Mouse (Mus musculus) c-Kit-negative CD71-positive TER-119-positive erythroid progenitor cells, embryonic 14.5 days (primary cell): ENCODE results near the gene Dlg1.
"Not testable (repeated sequence)": the region's sequence is repeated elsewhere in the genome, so short reads cannot be mapped to it uniquely, and the experiment has no call there.

Experiments
- DNase-seq: peaks from one replicate; pipeline ENCODE4 v3.0.0-alpha.2; 2013; ENCODE audit warnings: low read depth, low spot score

Gene Dlg1

DNA sequence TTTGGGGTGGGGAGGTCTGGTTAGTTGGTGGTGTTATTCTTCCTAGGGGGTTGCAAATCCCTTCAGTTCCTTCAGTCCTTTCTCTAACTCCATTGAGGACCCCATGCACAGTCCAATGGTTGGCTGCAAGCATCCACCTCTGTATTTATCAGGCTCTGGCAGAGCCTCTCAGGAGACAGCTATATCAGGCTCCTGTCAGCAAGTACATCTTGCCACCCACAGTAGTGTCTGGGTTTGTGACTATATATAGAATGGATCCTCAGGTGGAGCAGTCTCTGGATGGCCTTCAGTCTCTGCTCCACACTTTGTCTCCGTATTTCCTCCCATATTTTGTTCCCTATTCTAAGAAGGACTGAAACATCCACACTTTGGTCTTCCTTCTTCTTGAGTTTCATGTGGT is 67.7 kb downstream of the Dlg1 start:
- DNase-seq: not testable (repeated sequence)

DNA sequence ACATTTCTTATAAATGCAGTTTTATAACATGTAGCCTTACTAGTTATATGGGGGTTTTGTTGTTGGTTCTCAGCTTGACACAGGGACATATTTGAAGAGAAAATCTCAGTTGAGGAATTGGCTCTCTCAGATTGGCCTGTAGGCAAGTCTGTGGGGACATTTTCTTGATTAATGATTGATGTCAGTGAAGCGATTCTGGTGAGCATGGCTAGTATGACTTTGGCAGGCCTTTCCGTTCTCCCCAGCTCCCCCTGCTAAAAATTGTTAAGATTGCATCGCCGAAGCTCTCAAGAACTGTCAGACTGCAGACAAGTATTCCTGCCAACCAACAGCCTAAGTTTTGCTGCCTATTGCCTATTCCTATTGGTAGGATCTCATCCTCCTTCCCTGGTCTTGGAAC is 73.8 kb downstream of the Dlg1 start:
- DNase-seq: no peak

DNA sequence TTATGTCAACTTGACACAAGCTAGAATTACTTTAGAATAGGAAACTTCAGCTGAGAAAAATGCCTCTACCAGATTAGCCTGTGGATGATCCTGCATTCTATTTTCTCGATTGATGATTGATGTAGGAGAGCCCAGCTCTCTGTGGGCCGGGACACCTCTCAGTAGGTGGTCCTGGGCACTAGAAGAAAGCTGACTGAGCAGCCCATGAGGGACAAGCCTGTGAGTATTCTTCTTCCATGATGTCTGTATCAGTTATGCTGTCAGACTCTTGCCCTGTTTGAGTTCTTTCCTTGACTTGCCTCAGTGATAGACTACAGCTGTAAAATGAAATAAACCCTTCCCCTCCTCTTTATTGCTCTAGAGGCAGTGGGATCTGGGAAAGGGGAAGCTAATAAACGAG is 74.5 kb downstream of the Dlg1 start:
- DNase-seq: no peak

DNA sequence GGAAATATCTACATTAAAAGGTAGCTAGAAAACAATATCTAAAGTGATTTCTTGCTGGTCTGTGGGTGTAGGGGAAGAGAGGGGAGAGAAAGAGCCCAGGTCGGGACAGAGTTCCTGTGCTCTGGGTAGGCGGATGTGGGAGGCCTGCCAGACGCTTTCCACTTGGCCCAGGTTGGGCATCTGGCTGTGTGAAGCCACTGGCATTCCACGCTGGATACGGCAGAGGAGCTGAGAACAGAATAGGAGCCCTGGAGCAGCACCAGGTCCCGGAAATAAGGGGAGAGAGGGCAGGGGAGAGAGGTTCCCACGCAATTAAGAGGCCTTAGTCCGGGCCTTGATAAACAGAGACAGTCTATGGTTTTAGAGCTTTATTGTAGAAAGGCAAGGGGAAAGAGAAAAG is 77.0 kb downstream of the Dlg1 start:
- DNase-seq: no peak

DNA sequence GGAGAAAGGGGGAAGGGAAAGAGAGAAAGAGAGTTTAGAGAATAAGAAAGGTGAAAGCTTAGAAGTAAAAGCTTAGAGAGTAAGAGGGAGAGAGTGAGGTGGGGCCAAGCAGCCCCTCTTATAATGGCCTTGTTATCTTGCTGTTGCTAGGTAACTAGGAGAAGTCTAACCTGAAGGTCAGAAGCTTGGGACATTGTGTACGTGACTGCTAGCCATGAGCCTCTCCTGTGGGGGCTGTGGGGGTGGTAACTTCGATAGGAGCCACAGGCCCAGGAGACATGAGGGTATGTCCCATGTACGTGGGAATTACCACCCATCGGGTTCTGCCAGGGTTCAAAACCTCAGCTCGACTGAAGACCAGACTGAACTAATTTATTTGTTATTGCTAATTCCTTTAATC is 77.5 kb downstream of the Dlg1 start:
- no peak for DNase-seq

DNA sequence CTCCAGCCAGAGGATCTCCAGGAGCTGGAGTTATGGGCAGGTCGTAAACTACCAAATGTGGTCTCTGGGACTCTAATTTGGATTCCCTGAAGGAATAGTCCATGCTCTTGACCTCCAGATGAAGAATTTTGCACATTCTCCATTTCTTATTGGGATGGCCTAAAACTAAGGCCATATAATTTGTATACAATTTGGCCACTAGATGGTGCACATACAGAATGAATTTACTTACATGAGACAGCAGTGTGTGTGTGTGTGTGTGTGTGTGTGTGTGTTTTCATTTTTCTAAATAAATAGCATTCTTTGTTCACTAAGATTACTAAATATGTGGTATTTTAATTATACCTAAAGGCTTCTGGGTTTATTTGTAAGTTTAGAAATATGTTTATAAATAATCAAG is 87.3 kb downstream of the Dlg1 start:
- DNase-seq: peak; percentile 6

DNA sequence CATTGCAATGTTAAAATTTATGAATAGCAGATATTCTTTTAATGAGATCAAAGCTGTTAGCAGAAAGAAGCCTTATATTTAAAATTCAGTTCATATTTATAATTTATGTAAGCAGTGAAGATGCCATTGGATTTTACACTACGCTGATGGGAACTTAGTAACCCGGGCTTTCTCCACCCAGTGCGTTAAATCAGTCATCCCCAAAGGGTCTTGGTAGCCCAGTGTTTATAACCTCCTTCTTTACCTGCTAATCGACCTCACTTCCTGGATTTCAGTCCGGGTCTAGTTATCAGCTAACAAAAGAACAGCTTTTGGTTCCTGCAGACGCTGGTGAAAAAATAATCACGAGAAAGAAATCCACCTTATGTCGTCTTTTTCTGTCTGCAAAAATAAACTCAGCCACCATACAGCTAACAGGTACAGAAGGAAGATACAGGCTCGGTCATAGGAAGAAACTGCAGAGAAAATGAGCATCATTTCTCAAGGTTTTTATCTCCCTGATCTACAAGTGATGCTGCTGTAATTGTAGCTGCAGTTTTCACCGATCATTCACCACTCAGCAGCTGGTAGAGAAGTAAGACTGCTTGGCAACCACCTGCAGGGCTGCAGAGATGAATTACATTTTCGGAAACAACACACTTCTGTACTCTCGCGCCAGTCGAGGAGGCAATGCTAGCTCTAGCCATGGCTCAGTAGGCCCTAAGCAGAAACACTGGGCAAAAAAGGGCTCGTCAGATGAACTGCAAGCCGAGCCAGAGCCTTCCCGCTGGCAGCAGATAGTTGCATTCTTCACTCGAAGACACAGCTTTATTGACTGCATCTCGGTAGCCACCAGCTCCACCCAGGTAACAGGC is 91.2 kb downstream of the Dlg1 start:
- no peak for DNase-seq

DNA sequence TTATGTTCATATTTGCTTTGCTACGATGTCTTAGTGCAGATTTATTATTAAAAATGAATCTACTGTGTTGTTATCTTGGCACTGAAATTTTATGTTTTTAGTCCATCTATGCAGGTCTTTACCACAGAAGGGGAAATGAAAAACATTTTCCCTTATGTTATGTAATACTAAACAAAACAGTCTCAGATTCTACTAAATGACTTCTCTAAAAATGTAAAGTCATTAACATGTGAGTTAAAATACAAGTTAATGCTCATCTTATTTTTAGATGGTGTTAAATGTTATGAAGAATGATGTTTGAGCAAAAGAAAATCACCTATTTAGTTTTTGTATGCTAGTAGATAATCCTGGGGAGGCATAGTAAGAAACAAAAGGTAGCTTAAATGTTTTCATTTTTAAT is 91.8 kb downstream of the Dlg1 start:
- no peak for DNase-seq

DNA sequence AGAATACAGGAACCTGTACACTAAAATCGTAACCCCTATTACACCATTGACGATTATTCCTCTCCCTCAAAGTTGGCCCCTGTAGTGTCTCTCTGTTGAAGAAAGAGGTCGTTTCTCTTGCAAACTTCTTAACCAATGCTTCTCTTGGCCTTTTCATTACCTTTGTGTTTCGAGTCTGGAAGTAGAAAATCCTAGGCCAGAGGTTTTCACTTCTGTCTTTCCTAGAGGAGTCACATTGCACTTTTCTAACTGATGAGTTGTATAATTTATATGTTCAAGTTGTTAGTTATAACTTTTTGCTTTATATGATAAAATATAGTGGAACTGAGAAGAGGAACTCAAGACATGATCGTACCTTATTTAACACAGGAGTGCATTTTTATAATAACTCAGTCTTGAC is 93.2 kb downstream of the Dlg1 start:
- DNase-seq: no peak

DNA sequence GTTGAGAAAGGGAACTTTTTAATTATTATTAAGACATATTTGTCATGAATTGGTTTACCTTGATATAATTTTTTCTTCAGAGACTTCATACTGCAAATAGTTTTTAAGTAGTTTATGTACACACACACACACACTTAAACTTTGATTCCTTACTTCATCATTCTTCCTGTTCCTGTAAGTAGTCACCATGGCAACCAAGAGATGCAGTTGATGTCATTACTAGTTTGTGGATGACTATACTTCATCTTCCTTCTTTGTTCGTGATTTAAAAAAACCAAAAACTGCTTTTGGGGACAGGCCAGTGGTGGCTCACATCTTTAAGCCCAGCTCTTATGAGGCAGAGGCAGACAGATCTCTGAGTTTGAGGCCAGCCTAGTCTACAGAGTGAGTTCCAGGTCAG is 94.4 kb downstream of the Dlg1 start:
- no peak for DNase-seq

DNA sequence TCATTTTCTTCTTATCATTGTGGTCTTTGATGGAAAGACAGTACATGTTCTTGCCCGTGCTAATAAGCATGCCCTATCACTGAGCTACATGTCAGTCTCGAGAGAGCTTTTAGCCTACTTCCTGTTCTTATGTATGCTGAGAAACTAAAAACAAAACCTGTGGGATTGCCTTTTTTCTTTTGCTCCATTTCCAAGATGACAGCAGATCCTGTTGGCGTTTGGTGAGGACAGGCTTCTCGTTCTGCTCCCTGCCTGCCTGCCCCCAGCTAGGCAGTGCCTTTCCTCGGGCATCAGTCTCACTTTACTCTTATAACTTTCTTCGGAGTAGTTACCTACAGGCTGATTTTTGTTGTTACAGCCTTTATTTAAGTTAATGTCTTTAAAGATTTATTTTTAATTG is 96.2 kb downstream of the Dlg1 start:
- DNase-seq: no peak

DNA sequence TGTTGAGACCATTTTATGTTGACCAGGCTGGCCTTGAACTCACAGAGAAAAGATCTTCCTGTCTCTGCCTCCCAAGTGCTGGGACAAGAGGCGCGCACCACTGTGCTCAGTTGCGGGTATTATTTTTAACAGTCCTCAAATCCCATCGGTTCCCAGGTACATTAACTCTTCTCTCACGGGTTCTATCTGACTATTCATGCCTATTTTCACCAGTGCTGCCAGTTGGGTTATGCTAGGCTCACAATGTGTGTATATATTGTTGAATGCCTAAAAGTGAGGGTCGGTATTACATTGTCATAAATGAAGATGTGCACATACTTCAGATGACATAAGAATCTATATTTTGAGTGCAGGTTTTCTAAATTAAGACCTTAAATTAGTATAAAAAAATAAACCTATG is 103.1 kb downstream of the Dlg1 start:
- DNase-seq: no peak

DNA sequence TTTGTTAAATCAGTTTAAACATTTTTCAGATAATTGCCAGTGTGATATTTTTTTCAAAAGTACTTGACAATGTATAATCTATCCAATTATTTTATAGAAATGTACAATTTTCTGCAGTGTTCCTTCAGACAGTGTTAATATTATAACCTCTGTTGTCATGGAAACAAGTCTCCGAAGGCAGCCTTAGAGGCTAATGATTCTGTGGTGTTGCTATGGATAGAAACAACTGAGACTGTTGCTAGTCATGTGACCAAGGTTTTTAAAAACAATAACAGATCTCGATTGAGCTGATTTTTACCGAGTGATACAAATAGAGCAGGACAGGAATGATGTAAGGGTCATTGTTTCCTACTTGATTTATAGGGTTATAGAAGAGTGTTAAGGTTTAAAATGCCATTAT is 103.5 kb downstream of the Dlg1 start:
- DNase-seq: no peak

DNA sequence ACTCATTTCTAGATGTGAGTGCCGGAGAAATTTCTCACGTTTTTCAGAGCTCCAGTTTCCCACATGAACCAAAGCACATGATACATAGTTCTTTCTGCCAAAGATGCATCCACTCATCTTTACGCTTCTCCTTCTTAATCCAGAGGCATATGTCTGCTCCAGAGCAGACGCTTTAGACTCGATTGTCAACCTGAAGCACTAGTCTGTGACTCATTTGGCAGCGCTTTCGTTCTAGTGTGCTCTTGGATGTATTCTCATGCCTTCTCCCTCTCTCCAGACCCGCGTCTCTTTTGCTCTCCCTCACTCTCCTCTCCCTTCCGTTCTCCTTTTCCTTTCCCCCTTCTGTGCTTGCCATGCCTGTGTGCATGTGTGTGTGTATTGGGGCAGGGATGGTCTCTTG is 112.7 kb downstream of the Dlg1 start:
- no peak for DNase-seq

DNA sequence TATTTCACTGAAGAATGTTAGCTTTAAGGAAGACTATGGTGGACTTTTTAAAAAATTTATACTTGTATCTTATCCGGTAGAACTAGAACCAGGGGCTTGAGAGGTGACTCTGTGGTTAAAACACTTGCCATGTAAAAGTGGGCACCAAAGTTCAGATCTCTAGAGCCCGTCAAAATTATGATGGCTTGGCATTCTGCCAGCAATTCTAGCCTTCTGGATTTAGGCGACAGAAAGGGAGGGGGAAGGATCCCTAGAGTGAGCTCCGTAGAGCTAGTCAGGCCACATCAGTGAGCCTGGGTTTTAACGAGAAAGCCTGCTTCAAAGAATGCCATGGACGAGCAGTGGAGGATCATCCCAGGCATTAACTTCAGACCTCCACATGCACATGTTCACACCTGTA is 117.8 kb downstream of the Dlg1 start:
- DNase-seq: no peak

DNA sequence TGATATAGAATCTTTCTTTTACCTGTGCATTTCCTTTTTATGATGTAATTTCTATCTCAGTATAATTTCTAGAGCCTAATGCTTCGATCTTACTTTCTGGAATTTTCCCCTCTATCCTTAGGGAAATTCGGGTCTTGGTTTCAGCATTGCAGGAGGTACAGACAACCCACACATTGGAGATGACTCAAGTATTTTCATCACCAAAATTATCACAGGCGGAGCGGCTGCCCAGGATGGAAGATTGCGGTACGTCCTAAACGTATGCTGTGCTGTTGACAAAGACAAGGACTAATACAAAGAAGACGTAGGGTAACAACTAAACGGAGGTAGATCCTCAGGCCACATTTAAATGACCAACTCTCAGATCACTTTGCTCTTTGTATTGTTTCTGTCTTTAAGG is 126.8 kb downstream of the Dlg1 start:
- no peak for DNase-seq

DNA sequence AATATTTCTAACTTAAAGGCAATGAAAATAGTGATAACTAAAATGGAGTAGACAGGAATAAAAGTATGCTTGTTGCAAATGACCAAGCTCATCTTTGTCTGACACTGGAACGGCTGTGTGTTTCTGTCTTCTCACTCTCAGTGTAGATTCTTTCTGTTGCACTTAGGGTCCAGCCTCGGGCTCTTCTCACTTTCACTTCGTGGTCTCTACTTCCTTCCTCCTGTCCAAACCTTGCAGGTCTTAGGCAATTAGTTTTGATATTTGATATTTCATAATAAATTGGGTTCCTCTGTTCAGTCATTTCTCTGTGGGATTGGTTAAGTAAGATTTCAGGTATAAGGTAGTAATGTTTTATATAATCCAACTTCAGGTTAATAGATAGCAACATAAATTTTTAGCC is 140.4 kb downstream of the Dlg1 start:
- no peak for DNase-seq

DNA sequence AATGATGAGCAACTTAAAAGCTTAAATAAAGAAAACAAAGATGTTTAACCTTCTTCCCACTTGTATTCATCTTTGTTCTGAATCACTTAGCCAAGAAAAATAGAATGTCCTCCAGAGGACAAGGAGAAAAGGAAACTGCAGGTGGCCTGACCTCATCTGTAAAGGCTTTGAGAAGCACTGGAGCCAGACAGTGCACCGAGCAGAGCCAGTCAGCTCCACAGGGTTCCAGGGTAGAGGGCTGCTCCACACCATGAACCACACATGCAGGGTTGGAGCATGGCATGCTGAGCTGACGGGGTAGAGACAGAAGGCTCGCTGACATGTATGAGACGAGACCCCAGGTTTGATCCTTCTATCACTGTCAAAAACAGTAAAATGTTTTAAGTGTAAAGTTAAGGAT is 162.8 kb downstream of the Dlg1 start:
- DNase-seq: no peak

DNA sequence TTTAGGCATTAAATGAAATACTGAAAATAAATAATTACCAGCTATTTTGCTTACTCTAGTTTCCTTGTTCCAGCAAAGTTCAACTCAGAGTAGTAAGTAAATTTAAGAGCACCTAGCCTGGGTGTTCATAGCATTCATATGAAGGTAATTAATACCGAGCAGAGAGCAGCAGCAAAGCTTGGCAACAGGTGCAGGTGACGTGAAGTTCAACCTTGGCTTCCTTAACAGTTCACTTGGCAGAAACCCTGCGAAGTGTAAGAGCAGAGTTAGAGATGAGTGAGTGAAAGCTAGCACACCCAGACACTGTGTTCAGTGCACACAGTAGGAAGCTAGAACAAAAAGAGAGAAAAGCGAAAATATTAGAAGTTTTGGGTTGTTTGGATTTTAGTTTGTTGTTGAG is 167.5 kb downstream of the Dlg1 start:
- no peak for DNase-seq

DNA sequence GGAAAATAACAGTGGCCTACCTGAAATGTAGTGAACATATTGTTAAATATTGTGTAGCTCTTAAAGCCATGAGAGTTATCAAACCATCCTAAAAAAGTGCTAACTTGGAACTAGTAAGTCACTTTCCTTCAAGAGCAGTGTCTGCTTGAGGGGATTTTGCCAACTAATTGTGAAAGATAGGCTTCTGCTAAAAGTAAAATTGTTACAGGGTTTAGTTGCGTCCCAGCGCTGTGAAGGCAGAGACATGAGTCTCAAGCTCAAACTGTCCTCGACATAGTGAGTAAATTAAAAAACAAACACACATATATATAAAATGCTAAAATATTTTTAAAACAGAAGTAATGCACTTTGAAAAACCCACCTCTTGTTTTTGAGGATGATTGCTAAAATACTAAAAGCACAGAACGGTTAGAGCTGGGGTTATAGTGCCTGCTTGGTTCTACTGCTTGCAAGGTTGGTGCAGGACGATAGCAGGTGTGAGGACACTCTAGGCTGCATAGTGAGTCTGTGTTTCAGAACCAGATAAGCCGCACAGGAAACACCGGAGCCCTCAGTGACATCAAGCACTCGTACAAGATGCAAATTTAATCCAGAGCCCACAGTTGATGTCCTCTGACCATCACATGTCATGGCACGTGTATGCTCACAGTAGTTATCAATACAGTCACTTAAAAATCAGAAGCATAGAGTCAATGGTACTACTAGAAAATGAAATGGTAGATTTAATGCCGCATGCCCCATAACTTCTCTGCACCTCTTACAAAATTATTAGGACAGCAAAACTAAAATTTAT is 169.6 kb downstream of the Dlg1 start:
- no peak for DNase-seq

DNA sequence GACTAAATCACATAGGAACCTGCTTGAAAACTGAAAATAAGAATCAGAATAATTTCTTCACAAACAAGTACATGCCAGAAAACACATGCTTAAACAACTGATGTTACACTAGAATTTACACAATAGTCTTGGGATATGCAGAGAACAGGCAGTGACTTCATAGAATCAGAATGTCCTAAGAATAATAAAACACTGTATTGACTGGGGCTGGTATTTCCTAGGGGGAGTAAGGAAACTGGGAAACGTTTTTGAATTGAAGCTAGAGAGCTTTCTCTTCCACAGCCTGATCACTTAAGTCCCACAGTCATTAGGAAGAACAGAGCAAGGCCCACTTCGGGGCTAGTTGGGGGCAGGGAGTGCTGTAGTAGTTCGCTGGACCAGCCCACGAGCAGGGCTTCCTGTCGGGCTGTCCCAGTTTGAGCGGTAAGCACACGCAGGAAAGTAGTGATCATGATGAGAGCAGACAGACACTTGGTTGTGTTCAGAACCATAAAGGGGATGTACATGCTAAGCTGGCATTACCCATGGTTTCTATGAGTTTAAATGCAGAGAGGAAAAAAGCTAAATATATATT is 170.9 kb downstream of the Dlg1 start:
- DNase-seq: no peak

DNA sequence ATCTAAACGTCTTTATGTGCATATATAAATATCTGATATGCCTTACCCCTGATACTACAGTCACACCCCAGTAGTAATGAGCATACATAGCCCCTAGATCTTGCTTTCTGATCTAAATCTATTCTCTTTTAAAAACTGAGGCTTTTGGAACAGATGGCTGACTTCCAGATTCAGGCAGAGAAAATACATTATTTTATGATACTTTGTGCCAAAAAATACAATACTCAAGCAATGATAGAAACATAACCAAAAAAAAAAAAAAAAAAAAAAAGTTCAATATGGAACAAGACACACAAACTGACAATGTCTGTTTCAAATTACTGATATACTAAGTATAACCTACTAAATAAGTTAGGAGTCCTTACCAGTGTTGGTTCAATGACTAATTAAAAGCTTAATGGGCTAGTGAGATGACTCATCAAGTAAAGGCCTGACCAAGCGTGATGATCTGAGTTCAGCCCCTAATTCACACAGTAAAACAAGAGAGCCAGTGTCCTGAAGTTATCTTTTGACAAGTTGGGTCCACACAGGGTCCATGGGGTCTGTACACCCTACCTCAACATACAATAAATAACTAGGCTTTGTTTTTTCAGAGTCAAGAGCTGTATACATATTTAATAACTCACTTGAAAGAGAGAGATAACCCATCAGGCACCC is 171.5 kb downstream of the Dlg1 start:
- DNase-seq: no peak
